Mouse (Mus musculus) liver, embryonic 15.5 days (tissue): Measurements from ENCODE around the gene Enox1. TPM values are rescaled to one million over a fixed set of nuclear protein-coding genes. Genes with fewer than 3 reads are reported as not detected.

Experiments
- ATAC-seq: fragments of 200-750 bp; cut with Nextera tagmentation; 2 replicates; pipeline ENCODE4 v1.8.0; 2017; ENCODE audit warnings: moderate number of reproducible peaks, mild to moderate bottlenecking, moderate library complexity; ENCODE audit not compliant: insufficient read depth
- H3K27ac ChIP-seq: fragments of 300-500 bp; sonication (generic); replicated peaks from 2 replicates; pipeline ENCODE4 v1.5.1; 2015; ENCODE audit warnings: mild to moderate bottlenecking, inconsistent platforms
- H3K27me3 ChIP-seq: fragments of 300-500 bp; sonication (generic); 2 replicates; pipeline ENCODE4 v1.6.1; 2015; ENCODE audit warnings: mild to moderate bottlenecking, inconsistent platforms
- H3K36me3 ChIP-seq: fragments of 300-500 bp; sonication (generic); replicated peaks from 2 replicates; pipeline ENCODE4 v1.6.1; 2015; ENCODE audit warnings: moderate library complexity, mild to moderate bottlenecking, inconsistent platforms
- H3K4me1 ChIP-seq: fragments of 300-500 bp; sonication (generic); replicated peaks from 2 replicates; pipeline ENCODE4 v1.6.1; 2015; ENCODE audit warnings: inconsistent platforms
- H3K4me2 ChIP-seq: fragments of 300-500 bp; sonication (generic); 2 replicates; pipeline ENCODE4 v1.6.1; 2015; ENCODE audit warnings: moderate library complexity, mild to moderate bottlenecking, inconsistent platforms
- H3K4me3 ChIP-seq: fragments of 300-500 bp; sonication (generic); replicated peaks from 2 replicates; pipeline ENCODE4 v1.5.1; 2015; ENCODE audit warnings: mild to moderate bottlenecking, inconsistent platforms
- H3K9ac ChIP-seq: fragments of 300-500 bp; sonication (generic); 2 replicates; pipeline ENCODE4 v1.6.1; 2015; ENCODE audit warnings: moderate library complexity, mild to moderate bottlenecking, inconsistent platforms
- H3K9me3 ChIP-seq: fragments of 300-500 bp; sonication (generic); replicated peaks from 2 replicates; pipeline ENCODE4 v1.6.1; 2016; ENCODE audit warnings: inconsistent platforms
- whole genome bisulfite sequencing: fragments of 180-500 bp; shearing (Covaris S2); methylation state at CpG from one replicate; pipeline ENCODE4 v1.1.7; 2015; ENCODE audit warnings: mixed read lengths; ENCODE audit not compliant: insufficient replicate concordance; 5-methylcytosine and 5-hydroxymethylcytosine counted together
- polyA plus RNA-seq: library from polyadenylated mRNA; unstranded; fragments of >200 nt; fragmentation: Nextera tagmentation; extraction: Ambion mirVana; gene quantifications from 2 replicates; pipeline ENCODE4 v1.2.1, GENCODE M21; 2015

Gene Enox1
- polyA plus RNA-seq, 1 experiment from 2014 or later: 0.35 TPM

DNA sequence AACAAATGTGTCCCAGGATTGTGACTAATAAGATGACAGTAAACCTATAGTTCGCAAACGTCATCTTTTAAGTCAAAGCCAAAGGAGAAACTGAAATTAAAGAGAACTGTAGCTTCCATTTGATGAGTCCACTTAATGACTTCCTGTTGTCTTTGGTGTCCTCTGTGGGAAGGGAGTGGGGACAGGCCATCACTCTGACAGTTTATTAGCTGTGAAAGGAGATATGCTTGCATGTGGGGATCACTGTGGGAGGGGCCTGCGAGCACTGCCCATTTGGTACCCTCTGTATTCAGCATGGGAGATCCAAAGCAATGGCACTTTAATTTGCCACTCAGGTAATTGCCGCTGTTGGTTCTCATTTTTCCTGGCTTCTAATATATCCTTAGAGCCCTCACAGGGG lies 122.6 kb downstream of the Enox1 start:
- WGBS: 61% methylated on average over 4 of the region's 4 CpGs
- no peaks in the 10 kb centered on the region for H3K27me3 ChIP-seq
- H3K27ac ChIP-seq: no peak overlapping the region
- no peaks in the 10 kb centered on the region for H3K36me3 ChIP-seq
- H3K9ac ChIP-seq: no peak overlapping the region
- no peak for ATAC-seq
- H3K4me3 ChIP-seq: no peak overlapping the region
- H3K4me2 ChIP-seq: no peak overlapping the region
- no peaks in the 10 kb centered on the region for H3K4me1 ChIP-seq
- H3K9me3 ChIP-seq: no peaks in the 10 kb centered on the region

DNA sequence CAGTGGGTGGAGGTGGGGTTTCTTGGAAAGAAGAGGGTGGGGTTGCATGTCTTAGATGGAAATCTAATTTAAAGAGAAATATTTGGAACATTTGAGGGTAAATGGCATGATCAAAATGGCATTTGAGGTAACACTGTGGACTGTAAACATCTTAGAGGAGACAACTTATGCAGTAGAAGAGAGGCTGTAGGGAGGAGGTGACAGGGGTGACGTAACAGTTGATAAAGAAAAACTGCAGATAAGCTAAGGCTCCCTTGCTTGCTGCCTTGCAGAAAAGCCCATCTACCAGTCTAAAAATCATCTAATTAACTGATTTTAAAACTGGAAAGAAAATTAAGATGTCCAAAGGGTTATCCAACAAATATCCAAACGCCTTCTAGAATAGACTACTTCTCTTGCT lies 123.9 kb downstream of the Enox1 start:
- no peaks in the 10 kb centered on the region for H3K36me3 ChIP-seq
- no peak overlapping the region for H3K4me3 ChIP-seq
- no peaks in the 10 kb centered on the region for H3K9me3 ChIP-seq
- no peak overlapping the region for H3K27ac ChIP-seq
- H3K4me2 ChIP-seq: no peak overlapping the region
- H3K27me3 ChIP-seq: no peaks in the 10 kb centered on the region
- H3K9ac ChIP-seq: no peak overlapping the region
- 30% methylated on average over 2 of the region's 2 CpGs for WGBS
- ATAC-seq: no peak
- H3K4me1 ChIP-seq: no peaks in the 10 kb centered on the region

DNA sequence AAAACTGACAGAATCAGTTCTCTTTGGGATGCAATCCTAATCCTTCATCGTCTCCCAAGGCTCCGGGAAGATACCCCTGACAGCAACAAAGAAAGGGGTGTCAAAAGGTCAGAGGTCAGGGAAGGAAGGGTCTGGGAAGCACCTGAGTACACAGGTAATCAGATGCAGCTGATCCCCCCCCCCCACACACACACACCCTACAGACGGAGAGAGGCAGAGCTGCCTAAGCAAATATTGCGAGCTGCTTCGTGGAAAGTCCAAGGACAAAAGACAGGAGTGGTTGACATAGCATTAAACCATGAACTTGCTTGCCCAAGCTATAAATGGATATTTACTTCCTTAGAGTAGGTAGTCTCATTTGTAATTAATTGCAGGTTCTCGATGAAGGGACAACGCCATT lies 124.3 kb downstream of the Enox1 start:
- Histone ChIP-seq H3K9me3 (no peaks in the 10 kb centered on the region), H3K9ac (no peak overlapping the region), H3K4me3 (no peak overlapping the region), H3K4me1 (no peaks in the 10 kb centered on the region), H3K4me2 (no peak overlapping the region), H3K36me3 (no peaks in the 10 kb centered on the region), H3K27me3 (no peaks in the 10 kb centered on the region), H3K27ac (no peak overlapping the region)
- 55% methylated on average over 7 of the region's 7 CpGs for WGBS
- no peak for ATAC-seq

DNA sequence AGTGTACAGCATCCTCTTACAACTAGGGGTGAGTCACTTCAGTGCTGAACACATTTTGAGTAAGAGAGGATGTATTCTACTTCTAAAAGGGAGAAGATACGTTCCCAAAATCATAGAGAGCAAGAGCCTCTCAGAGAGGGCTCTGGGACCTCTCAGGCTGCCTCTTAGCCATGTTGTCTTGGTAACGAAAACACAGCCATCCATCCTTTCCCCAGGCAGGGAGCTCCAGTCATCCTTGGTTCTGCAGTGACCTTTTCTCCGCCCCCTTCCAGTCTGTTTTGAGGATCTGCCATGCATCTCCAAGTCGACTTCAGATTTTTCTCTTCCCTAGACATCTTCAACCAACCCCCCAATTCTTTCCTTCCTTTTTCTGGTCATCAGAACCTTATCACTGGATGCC lies 127.4 kb downstream of the Enox1 start:
- WGBS: 53% methylated on average over 4 of the region's 4 CpGs
- Histone ChIP-seq H3K4me3 (no peak overlapping the region), H3K9me3 (no peaks in the 10 kb centered on the region), H3K36me3 (no peaks in the 10 kb centered on the region), H3K4me1 (no peaks in the 10 kb centered on the region), H3K9ac (no peak overlapping the region), H3K4me2 (no peak overlapping the region), H3K27ac (no peak overlapping the region), H3K27me3 (no peaks in the 10 kb centered on the region)
- ATAC-seq: no peak

DNA sequence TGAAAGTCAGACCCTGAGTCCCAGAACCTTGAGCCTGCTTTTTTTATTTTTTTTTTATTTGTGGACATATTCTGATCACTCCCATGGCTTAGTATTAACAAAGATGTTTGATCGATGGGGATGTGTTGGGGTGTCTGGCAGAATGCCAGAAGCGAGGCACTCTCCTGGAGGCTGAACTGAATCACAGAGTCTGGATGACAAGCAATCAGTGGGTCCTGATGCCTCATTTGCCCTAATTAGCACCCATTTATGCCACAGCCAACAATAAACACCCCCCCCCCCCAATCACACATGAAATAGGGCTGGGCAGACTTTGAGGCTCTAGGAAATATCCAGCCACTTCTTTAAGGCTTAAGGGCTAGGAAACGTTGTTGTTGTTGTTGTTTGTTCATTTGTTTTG lies 128.9 kb downstream of the Enox1 start:
- Histone ChIP-seq H3K9ac (no peak overlapping the region), H3K4me1 (no peaks in the 10 kb centered on the region), H3K36me3 (no peaks in the 10 kb centered on the region), H3K4me2 (no peak overlapping the region), H3K9me3 (no peaks in the 10 kb centered on the region), H3K27ac (no peak overlapping the region), H3K4me3 (no peak overlapping the region), H3K27me3 (no peaks in the 10 kb centered on the region)
- ATAC-seq: no peak
- WGBS: 63% methylated on average over 3 of the region's 3 CpGs

DNA sequence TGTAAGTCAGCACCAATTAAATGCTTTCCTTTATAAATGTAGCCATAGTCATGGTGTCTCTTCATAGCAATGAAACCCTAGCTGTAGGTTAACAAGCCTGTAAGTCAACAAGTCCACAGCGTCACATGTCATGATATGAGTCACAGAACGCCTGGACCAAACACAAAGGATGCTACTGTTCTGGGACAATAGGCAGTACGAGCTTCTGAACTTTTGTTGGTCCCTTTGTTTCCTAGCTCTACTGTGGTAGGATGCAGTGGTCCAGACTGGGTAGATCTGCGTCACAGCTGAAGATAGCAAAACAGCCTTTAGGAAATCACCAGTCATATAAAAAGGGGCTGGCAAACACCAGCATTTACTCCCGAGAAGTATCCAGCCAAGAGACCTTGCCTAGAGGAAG lies 135.2 kb downstream of the Enox1 start:
- Histone ChIP-seq H3K4me3 (no peak overlapping the region), H3K27ac (no peak overlapping the region), H3K4me1 (no peaks in the 10 kb centered on the region), H3K9ac (no peak overlapping the region), H3K9me3 (no peaks in the 10 kb centered on the region), H3K36me3 (no peaks in the 10 kb centered on the region), H3K4me2 (no peak overlapping the region), H3K27me3 (no peaks in the 10 kb centered on the region)
- ATAC-seq: no peak
- WGBS: 67% methylated on average over 5 of the region's 5 CpGs

DNA sequence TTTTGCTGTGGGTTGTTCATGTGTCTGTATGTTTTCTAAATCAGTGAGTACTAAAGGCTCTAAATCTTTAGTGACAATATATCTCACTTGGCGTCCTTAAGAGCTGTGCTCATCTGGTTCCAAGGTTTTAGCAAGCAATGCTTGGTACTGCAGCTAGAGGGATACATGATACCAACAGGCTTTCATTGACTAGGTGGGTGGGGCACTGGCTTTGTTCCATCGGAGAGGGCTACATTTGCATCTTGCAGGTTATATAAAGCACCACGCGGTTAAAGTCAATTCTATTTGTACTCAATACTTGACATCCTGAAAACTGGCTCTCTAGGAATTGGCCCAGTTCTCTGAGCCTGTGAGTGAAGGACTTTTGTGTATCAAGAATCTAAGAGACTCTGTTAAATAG lies 140.5 kb downstream of the Enox1 start:
- WGBS: 66% methylated on average over 4 of the region's 4 CpGs
- no peak overlapping the region for H3K4me2 ChIP-seq
- no peaks in the 10 kb centered on the region for H3K36me3 ChIP-seq
- no peak for ATAC-seq
- H3K9ac ChIP-seq: no peak overlapping the region
- H3K4me3 ChIP-seq: no peak overlapping the region
- H3K27ac ChIP-seq: no peak overlapping the region
- no peaks in the 10 kb centered on the region for H3K27me3 ChIP-seq
- no peaks in the 10 kb centered on the region for H3K4me1 ChIP-seq
- no peaks in the 10 kb centered on the region for H3K9me3 ChIP-seq

DNA sequence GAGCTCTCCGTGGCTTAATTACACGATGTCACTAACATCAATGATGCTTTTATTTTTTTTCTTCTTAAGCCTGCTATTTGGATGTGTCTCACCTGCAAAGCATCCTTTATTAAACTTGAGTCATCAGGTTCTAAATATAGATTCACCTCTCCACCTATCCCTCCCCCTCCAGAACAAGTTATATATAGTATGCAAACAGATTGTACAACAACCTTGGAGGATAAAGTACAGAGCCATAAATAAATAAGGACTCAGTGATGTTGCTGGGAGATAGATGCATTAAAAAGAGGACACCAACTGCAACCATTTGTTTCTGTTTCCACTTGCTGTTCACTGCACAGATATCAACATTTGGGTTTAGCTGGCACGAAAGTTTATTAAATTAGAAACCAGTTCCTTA lies 141.8 kb downstream of the Enox1 start:
- Histone ChIP-seq H3K9me3 (no peaks in the 10 kb centered on the region), H3K36me3 (no peaks in the 10 kb centered on the region), H3K4me2 (no peak overlapping the region), H3K27me3 (no peaks in the 10 kb centered on the region), H3K4me3 (no peak overlapping the region), H3K27ac (no peak overlapping the region), H3K9ac (no peak overlapping the region), H3K4me1 (no peaks in the 10 kb centered on the region)
- no peak for ATAC-seq
- WGBS: 69% methylated on average over 3 of the region's 3 CpGs

DNA sequence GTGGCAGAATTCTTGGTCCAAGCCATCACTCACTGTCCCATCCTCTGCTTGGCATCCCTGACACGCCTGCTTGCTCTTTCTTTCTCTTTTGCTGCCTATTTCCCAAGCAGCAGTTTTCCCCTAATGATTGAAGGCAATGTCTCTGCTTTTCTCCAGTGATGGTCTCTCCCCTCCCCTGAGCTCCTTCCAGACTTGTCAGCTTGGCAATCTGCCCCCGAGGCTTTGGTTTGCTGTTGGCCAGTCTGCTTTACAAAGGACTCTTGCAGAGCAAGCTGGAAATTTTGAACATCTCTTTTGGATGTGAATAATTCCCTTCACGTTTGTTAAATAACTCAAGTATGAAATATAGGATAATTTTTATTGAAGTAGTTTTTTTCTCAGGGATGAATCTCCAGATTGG lies 153.0 kb downstream of the Enox1 start:
- Histone ChIP-seq H3K9ac (no peak overlapping the region), H3K9me3 (no peaks in the 10 kb centered on the region)
- 53% methylated on average over 3 of the region's 3 CpGs for WGBS

DNA sequence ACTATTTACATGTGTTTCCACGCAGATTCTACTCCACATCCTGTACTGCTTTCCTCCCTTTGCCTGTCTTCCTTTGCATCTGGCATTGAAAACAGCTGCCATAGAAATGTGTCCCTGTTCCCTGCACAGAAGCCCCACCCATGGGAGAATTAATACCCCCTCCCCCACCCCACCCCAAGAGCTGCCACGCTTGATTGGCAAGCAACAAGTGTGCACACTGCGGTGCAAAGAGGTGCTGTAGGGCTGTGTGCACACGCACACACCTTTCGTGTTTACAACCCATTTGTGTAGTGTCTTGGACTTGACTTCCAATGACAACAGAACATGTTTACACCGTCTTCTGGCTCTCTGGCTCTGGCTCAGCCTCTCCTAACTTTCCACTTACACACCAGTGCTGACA lies 154.9 kb downstream of the Enox1 start:
- Histone ChIP-seq H3K27me3 (no peaks in the 10 kb centered on the region), H3K4me1 (no peaks in the 10 kb centered on the region), H3K4me3 (no peak overlapping the region), H3K36me3 (no peaks in the 10 kb centered on the region), H3K9me3 (no peaks in the 10 kb centered on the region), H3K4me2 (no peak overlapping the region), H3K27ac (no peak overlapping the region), H3K9ac (no peak overlapping the region)
- ATAC-seq: no peak
- WGBS: 63% methylated on average over 6 of the region's 6 CpGs

More for the DNA sequence above, 153.0 kb downstream of the Enox1 start:
- ATAC-seq: no peak
- H3K27ac ChIP-seq: no peak overlapping the region
- no peaks in the 10 kb centered on the region for H3K27me3 ChIP-seq
- H3K4me3 ChIP-seq: no peak overlapping the region
- H3K4me2 ChIP-seq: no peak overlapping the region
- H3K4me1 ChIP-seq: no peaks in the 10 kb centered on the region
- no peaks in the 10 kb centered on the region for H3K36me3 ChIP-seq

DNA sequence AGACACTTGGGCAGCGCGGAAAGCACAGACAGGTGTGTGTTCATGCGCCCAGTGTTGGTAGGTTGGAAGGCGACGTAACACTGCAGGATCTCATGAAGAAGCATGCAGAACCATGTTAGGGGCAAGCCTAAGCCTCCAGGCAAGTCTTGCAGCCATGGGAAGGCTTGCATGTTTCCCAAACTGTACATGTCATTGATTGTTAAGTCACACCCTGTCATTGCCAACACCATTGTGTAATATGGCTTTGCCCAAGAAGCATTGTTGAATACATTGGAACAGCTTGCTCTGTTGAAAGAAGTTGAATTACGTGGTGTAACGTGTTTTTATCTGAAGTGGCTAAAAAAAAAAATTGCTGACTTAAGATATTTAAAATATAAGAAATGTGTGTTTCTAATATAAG lies 162.8 kb downstream of the Enox1 start:
- H3K9ac ChIP-seq: no peak overlapping the region
- 68% methylated on average over 7 of the region's 7 CpGs for WGBS
- H3K4me2 ChIP-seq: no peak overlapping the region
- H3K27ac ChIP-seq: no peak overlapping the region
- no peaks in the 10 kb centered on the region for H3K27me3 ChIP-seq
- H3K4me1 ChIP-seq: no peaks in the 10 kb centered on the region
- H3K9me3 ChIP-seq: no peaks in the 10 kb centered on the region
- ATAC-seq: no peak
- H3K36me3 ChIP-seq: no peaks in the 10 kb centered on the region
- H3K4me3 ChIP-seq: no peak overlapping the region

DNA sequence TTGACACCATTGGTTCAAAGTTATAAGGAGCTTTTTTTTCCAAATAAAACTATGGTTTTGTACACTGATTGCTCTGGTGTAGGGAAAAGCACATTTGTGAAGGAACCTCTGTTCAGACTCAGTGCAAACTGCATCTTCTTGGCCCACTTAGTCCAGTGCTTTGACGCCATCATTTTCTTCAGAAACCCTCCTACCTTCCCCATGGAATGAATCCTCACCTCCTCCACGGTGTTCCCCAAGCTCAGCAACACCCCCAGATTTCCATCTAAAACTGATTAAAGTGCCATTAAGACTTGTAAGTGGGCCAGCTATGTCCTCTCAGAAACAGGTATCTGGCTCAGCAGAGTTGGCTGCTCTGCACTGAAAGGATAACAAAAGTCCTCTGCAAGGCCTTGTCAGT lies 167.8 kb downstream of the Enox1 start:
- Histone ChIP-seq H3K27me3 (no peaks in the 10 kb centered on the region), H3K9ac (no peak overlapping the region), H3K36me3 (no peaks in the 10 kb centered on the region), H3K4me1 (no peaks in the 10 kb centered on the region), H3K27ac (no peak overlapping the region), H3K4me3 (no peak overlapping the region), H3K9me3 (no peaks in the 10 kb centered on the region), H3K4me2 (no peak overlapping the region)
- WGBS: 71% methylated on average over 2 of the region's 2 CpGs
- no peak for ATAC-seq
